Mouse (Mus musculus) embryonic fibroblast, embryonic 13.5 days (primary cell): ENCODE data around the gene Maml3.

Source experiments
- CTCF ChIP-seq: IDR thresholded peaks from 2 replicates; pipeline ENCODE4 v1.5.1; 2011; ENCODE audit warnings: mild to moderate bottlenecking, control low read depth, low read length, moderate library complexity, borderline replicate concordance; ENCODE audit not compliant: insufficient read depth
- POLR2A ChIP-seq: IDR thresholded peaks from 2 replicates; pipeline ENCODE4 v1.6.1; 2011; ENCODE audit warnings: low read depth, mild to moderate bottlenecking, control low read depth, low read length, moderate library complexity

- TF ChIP-seq CTCF (no peak), POLR2A (no peak)
Observed at GRCm38 (mm10) chr3:51963151-51963791, 141.6 kb downstream of the Maml3 start.
